Mouse (Mus musculus): ENCODE results near the gene Cacng7. TPM values are rescaled to one million over a fixed set of nuclear protein-coding genes. Genes with fewer than 3 reads are reported as not detected.

The Cacng7 gene
- total RNA-seq, 2 experiments from 2014 or later: 3.5 to 4.3 TPM

Small RNAs within 50 kb of the gene (microRNA-seq; reads per million reads assigned to microRNA genes)
- 7.5 reads per million, percentile 20 among the genes with 10 or more reads in this experiment for gene Gm23450

Other genes with a start within 250 kb of the Cacng7 start
- not detected for gene AU018091, start 163.8 kb upstream of the Cacng7 start, total RNA-seq (2021)
- gene Nlrp12, start 83.2 kb upstream of the Cacng7 start, total RNA-seq (2021): not detected
- 100 to 1,000 TPM; 157 to 191 TPM for gene Myadm, start 43.9 kb upstream of the Cacng7 start, total RNA-seq (2021)
- gene Prkcg, start 43.8 kb upstream of the Cacng7 start, total RNA-seq (2021): 1 to 10 TPM; 1.3 to 3.1 TPM
- not detected for gene Cacng8, start 57.7 kb downstream of the Cacng7 start, total RNA-seq (2021)
- gene Cacng6, start 91.2 kb downstream of the Cacng7 start, total RNA-seq (2021): under 1 TPM; 0.45 to 0.70 TPM
- not detected for gene Tarm1, start 169.7 kb downstream of the Cacng7 start, total RNA-seq (2021)